In genomic region chr4:150007444-150007843, GRCm38 (mm10) we compare ENCODE assay signal across 11 mouse cellular contexts. TPM values are rescaled to one million over a fixed set of nuclear protein-coding genes. Genes with fewer than 3 reads are reported as not detected.
DNase-seq lines count a peak whose midpoint lies in the region; ATAC-seq and TF ChIP-seq lines count a peak whose summit lies in the region.
"Had no signal": no experiment of that assay in that cellular context is flagged by ENCODE, and none has a peak within 500 bp of the region (broad histone marks: within the 10 kb centered on the region; RNA-seq: fewer than 3 reads in every experiment).

No protein-coding gene starts in this region.

- H3K36me3 ChIP-seq in heart, embryonic 11.5 days (ENCODE audit: control insufficient read depth, insufficient read depth, low read length) = no peaks in the 10 kb centered on the region
- no peaks in the 10 kb centered on the region for H3K36me3 ChIP-seq in lung, embryonic 15.5 days
- no peaks in the 10 kb centered on the region for H3K36me3 ChIP-seq in intestine, embryonic 14.5 days (ENCODE audit: control insufficient read depth, insufficient read depth, low read length)
- H3K36me3 ChIP-seq in myocyte (ENCODE audit: control insufficient read depth, insufficient read depth) = no peaks in the 10 kb centered on the region

- H3K27ac ChIP-seq in heart, embryonic 11.5 days (ENCODE audit: low read depth, low read length) = no peak overlapping the region
- H3K27ac ChIP-seq in lung, embryonic 15.5 days = peak overlapping the region; percentile 99
- 0 out of 2 replicates have a peak overlapping the region, but pooled peaks have one; percentile 96 for H3K27ac ChIP-seq in intestine, embryonic 14.5 days (ENCODE audit: low read depth)

- WGBS in heart, embryonic 11.5 days (ENCODE audit: insufficient replicate concordance) = 86% methylated on average over 3 of the region's 3 CpGs
- WGBS in lung, embryonic 15.5 days = 45% methylated on average over 3 of the region's 3 CpGs
- 71% methylated on average over 3 of the region's 3 CpGs for WGBS in intestine, embryonic 14.5 days

- DNase-seq in heart, postnatal 10 days = no peak
- no peak for DNase-seq in lung, postnatal 25 days (ENCODE audit: low spot score)
- DNase-seq in intestine, embryonic 14.5 days (ENCODE audit: low spot score) = no peak
- DNase-seq in adrenal gland, adult 18-20 months (ENCODE audit: low spot score in 2 of 2) = no peak
- no peak for DNase-seq in B cell, adult 2 months
- DNase-seq: adrenal gland, postnatal 25 days; embryo, embryonic 11 days; thymus, postnatal 14 days had no signal

- peaks cover 15% of the 10 kb centered on the region for H3K4me1 ChIP-seq in heart, embryonic 11.5 days (ENCODE audit: control insufficient read depth, insufficient read depth, low read length)
- peaks cover 68% of the 10 kb centered on the region for H3K4me1 ChIP-seq in lung, embryonic 15.5 days
- H3K4me1 ChIP-seq in intestine, embryonic 14.5 days (replicated peaks; ENCODE audit: control insufficient read depth, insufficient read depth, low read length) = peaks cover 34% of the 10 kb centered on the region

- peaks cover 28% of the 10 kb centered on the region for H3K79me2 ChIP-seq in myocyte (ENCODE audit: control insufficient read depth, insufficient read depth)

- H3K4me3 ChIP-seq in heart, embryonic 11.5 days (ENCODE audit: low read depth, low read length) = no peak overlapping the region
- peak overlapping the region; percentile 78; the same call in 1 of the 2 replicates for H3K4me3 ChIP-seq in lung, embryonic 15.5 days
- H3K4me3 ChIP-seq in intestine, embryonic 14.5 days (ENCODE audit: low read depth, low read length) = no peak overlapping the region
- H3K4me3 ChIP-seq in myocyte = peak overlapping the region; percentile 28

- ATAC-seq in heart, embryonic 11.5 days (replicated peaks; ENCODE audit: insufficient number of reproducible peaks, low FRiP score, low TSS enrichment) = no peak
- no peak for ATAC-seq in lung, embryonic 15.5 days (ENCODE audit: borderline replicate concordance, extremely low read depth, low FRiP score, low TSS enrichment)
- no peak for ATAC-seq in intestine, embryonic 14.5 days (replicated peaks; ENCODE audit: low FRiP score, low TSS enrichment, low read depth)

- no peak overlapping the region for H3ac ChIP-seq in myocyte (ENCODE audit: control insufficient read depth, insufficient read length)

- TF ChIP-seq POLR2A in myocyte (IDR thresholded peaks at IDR 0.05; ENCODE audit: insufficient read length, low read depth) = no peak

- no peaks in the 10 kb centered on the region for H3K27me3 ChIP-seq in heart, embryonic 11.5 days (ENCODE audit: control insufficient read depth, insufficient read depth, low read length)
- no peaks in the 10 kb centered on the region for H3K27me3 ChIP-seq in lung, embryonic 15.5 days
- H3K27me3 ChIP-seq in intestine, embryonic 14.5 days (replicated peaks; ENCODE audit: control insufficient read depth, insufficient read depth, low read length) = no peaks in the 10 kb centered on the region
- H3K27me3 ChIP-seq in myocyte (ENCODE audit: control insufficient read depth, insufficient read depth, insufficient read length) = no peaks in the 10 kb centered on the region

- intact Hi-C loops in heart, postnatal 10 days (cut with DNase I) = no loop called here

- no peak overlapping the region for H3K9ac ChIP-seq in heart, embryonic 11.5 days (ENCODE audit: low read depth, low read length)
- H3K9ac ChIP-seq in lung, embryonic 15.5 days = no peak overlapping the region
- H3K9ac ChIP-seq in intestine, embryonic 14.5 days (ENCODE audit: low read length) = no peak overlapping the region

- H3K4me2 ChIP-seq in heart, embryonic 11.5 days = peak overlapping the region; percentile 83; the same call in 1 of the 2 replicates
- peak overlapping the region; percentile 90 for H3K4me2 ChIP-seq in lung, embryonic 15.5 days
- H3K4me2 ChIP-seq in intestine, embryonic 14.5 days (ENCODE audit: low read length) = peak overlapping the region; percentile 75; the same call in 1 of the 2 replicates
- H3K4me2 ChIP-seq in myocyte (ENCODE audit: low read depth) = peak overlapping the region; percentile 86

- H3K9me3 ChIP-seq in heart, embryonic 11.5 days (replicated peaks; ENCODE audit: control insufficient read depth, low read length) = no peaks in the 10 kb centered on the region; the same call in 1 of the 2 replicates
- H3K9me3 ChIP-seq in lung, embryonic 15.5 days = no peaks in the 10 kb centered on the region
- no peaks in the 10 kb centered on the region for H3K9me3 ChIP-seq in intestine, embryonic 14.5 days (ENCODE audit: control insufficient read depth, low read length)

TF ChIP-seq in myocyte, 11 proteins besides CTCF, POLR2A, EP300 and RAD21:
- TF ChIP-seq TCF12 (IDR thresholded peaks at IDR 0.05; ENCODE audit: insufficient read depth, poor library complexity, severe bottlenecking) = no peak
- peak in 2 of 3 experiments; percentile 36 to 37 for TF ChIP-seq MYOD1 (IDR thresholded peaks at IDR 0.05; ENCODE audit: control insufficient read depth in 1 of 3, insufficient read length in 2 of 3, low read depth in 2 of 3)
- TF ChIP-seq MYOG (IDR thresholded peaks at IDR 0.05; ENCODE audit: control insufficient read depth in 1 of 3, insufficient read depth in 1 of 3, insufficient read length in 2 of 3, low read depth in 2 of 3) = peak in 2 of 3 experiments; percentile 43 to 55
- TF ChIP-seq REST (IDR thresholded peaks at IDR 0.05; ENCODE audit: insufficient read depth, insufficient read length) = no peak

RNA-seq across cellular contexts. Expression of gene H6pd, which starts 1.4 kb away (rescaled TPM):
- polyA plus RNA-seq in heart, embryonic 11.5 days (2014; fragmentation: Nextera tagmentation; extraction: Ambion mirVana) = 4.8 and 6.2 TPM in 2 replicates
- total RNA-seq in heart, postnatal 10 days (2021) = 10 to 100 TPM; 41.9 to 45.6 TPM
- 25.0 and 29.3 TPM in 2 replicates for polyA plus RNA-seq in lung, embryonic 15.5 days (2015; fragmentation: Nextera tagmentation; extraction: Ambion mirVana)
- polyA plus RNA-seq in intestine, embryonic 14.5 days (2014; fragmentation: Nextera tagmentation; extraction: Ambion mirVana) = 11.9 and 14.0 TPM in 2 replicates
- polyA plus RNA-seq in myocyte (2012; fragmentation: generic; extraction: Trizol) = 21.8 TPM
- total RNA-seq in adrenal gland, adult 18-20 months (2021) = 100 to 1,000 TPM; 122 to 137 TPM

RNA-seq across cellular contexts. Expression of gene Spsb1, which starts 52.6 kb away (rescaled TPM):
- polyA plus RNA-seq in heart, embryonic 11.5 days (2014; fragmentation: Nextera tagmentation; extraction: Ambion mirVana) = 4.7 and 5.6 TPM in 2 replicates
- total RNA-seq in heart, postnatal 10 days (2021) = 10 to 100 TPM; 34.3 to 56.2 TPM
- 15.6 and 15.7 TPM in 2 replicates for polyA plus RNA-seq in lung, embryonic 15.5 days (2015; fragmentation: Nextera tagmentation; extraction: Ambion mirVana)
- polyA plus RNA-seq in intestine, embryonic 14.5 days (2014; fragmentation: Nextera tagmentation; extraction: Ambion mirVana) = 17.0 and 19.9 TPM in 2 replicates
- 22.6 TPM for polyA plus RNA-seq in myocyte (2012; fragmentation: generic; extraction: Trizol)
- total RNA-seq in adrenal gland, adult 18-20 months (2021) = 10 to 100 TPM; 19.5 to 22.1 TPM

Comparison
In these comparisons a context has a peak if more than half of its experiments do, and no peak if none do; other contexts are left out.
1. H3K4me3 ChIP-seq: peak in lung, embryonic 15.5 days (single experiment) and myocyte (single experiment); none in heart, embryonic 11.5 days (single experiment) and intestine, embryonic 14.5 days (single experiment).
2. Peak in every context shown above with its lines, with median percentiles within 50 percentile points of each other: H3K4me2 ChIP-seq.